ENCODE assay signal across 10 mouse cellular contexts in the genomic region with DNA sequence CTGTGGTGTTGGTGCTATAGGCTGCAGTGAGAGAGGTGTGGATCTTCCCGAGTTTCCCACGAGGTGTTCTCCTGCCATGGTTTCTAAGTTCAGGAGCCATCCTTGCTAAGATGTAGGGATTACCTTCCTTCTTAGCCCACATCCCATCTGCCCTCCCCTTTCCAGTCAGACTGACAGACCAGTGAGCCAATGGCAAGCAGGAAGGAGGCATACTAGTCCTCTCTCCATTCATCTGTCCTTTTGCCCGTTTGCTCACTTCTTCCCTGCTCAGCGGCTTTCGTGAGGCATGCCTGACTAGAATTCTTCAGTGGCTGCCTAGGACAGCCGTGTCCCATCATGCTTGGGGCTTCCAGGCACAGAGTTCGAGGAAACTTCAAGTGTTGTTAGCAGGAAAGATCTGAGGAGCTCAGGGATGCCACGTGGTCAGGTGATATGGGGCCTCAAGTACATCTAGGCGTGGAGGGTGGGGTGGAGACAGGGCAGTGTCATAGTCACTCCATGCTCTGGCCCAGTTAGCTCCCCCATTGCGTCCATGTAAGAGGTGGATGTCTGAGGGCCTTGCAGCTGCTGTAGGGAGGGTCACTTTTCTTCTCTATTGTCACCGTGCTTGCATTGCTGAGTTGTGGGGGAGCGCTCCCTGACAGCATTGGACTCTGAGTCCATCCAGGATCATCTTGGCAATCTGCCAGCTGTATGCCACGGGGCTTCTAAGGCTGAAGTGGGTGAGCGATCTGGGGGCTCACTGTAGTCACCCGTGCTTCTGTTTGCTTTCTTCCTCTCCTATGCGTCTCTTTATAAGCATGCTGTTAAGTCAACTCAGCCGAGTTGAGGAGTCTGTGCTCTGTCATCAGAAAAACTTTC. TPM values are rescaled to one million over a fixed set of nuclear protein-coding genes. Genes with fewer than 3 reads are reported as not detected.
DNase-seq lines count a peak whose midpoint lies in the region; ATAC-seq and TF ChIP-seq lines count a peak whose summit lies in the region.
"Had no signal": no experiment of that assay in that cellular context is flagged by ENCODE, and none has a peak within 500 bp of the region (broad histone marks: within the 10 kb centered on the region; RNA-seq: fewer than 3 reads in every experiment).

No protein-coding gene starts in this region.

- no peak overlapping the region for H3K27ac ChIP-seq in left cerebral cortex, adult 2 months
- no peak overlapping the region for H3K27ac ChIP-seq in hindbrain, embryonic 14.5 days
- H3K27ac ChIP-seq in liver, postnatal 0 days (ENCODE audit: low read depth) = no peak overlapping the region
- H3K27ac ChIP-seq: embryonic facial prominence, embryonic 15.5 days; liver, embryonic 15.5 days had no signal

- ATAC-seq in hindbrain, embryonic 14.5 days (ENCODE audit: low FRiP score) = peak; percentile 42; the same call in 1 of the 2 replicates
- peak; percentile 23; the same call in 1 of the 2 replicates for ATAC-seq in liver, postnatal 0 days

- no peaks in the 10 kb centered on the region for H3K27me3 ChIP-seq in hindbrain, embryonic 14.5 days (ENCODE audit: control insufficient read depth, insufficient read depth, low read length)
- no peaks in the 10 kb centered on the region for H3K27me3 ChIP-seq in liver, postnatal 0 days (ENCODE audit: insufficient read depth, low read length)
- H3K27me3 ChIP-seq: embryonic facial prominence, embryonic 15.5 days; liver, embryonic 15.5 days had no signal

- TF ChIP-seq CTCF in left cerebral cortex, adult 2 months (IDR thresholded peaks at IDR 0.05) = no peak
- TF ChIP-seq CTCF in liver, postnatal 0 days (IDR thresholded peaks at IDR 0.05; ENCODE audit: low read depth) = no peak

- H3K9me3 ChIP-seq in hindbrain, embryonic 14.5 days (ENCODE audit: control insufficient read depth, low read length) = no peaks in the 10 kb centered on the region
- H3K9me3 ChIP-seq in liver, postnatal 0 days (ENCODE audit: low read length) = no peaks in the 10 kb centered on the region
- H3K9me3 ChIP-seq: embryonic facial prominence, embryonic 15.5 days; liver, embryonic 15.5 days had no signal

- WGBS in hindbrain, embryonic 14.5 days = 61% methylated on average over 17 of the region's 17 CpGs
- WGBS in liver, postnatal 0 days (ENCODE audit: insufficient replicate concordance) = 55% methylated on average over 17 of the region's 17 CpGs

- H3K9ac ChIP-seq in hindbrain, embryonic 14.5 days = no peak overlapping the region
- no peak overlapping the region for H3K9ac ChIP-seq in liver, postnatal 0 days (replicated peaks)
- H3K9ac ChIP-seq: embryonic facial prominence, embryonic 15.5 days; liver, embryonic 15.5 days had no signal

- H3K36me3 ChIP-seq in hindbrain, embryonic 14.5 days (replicated peaks; ENCODE audit: control insufficient read depth, insufficient read depth) = no peaks in the 10 kb centered on the region
- H3K36me3 ChIP-seq in liver, postnatal 0 days (replicated peaks; ENCODE audit: insufficient read depth, low read length) = no peaks in the 10 kb centered on the region
- H3K36me3 ChIP-seq: embryonic facial prominence, embryonic 15.5 days; liver, embryonic 15.5 days had no signal

- peak; percentile 29 for DNase-seq in adrenal gland, postnatal 14 days
- no peak for DNase-seq in adrenal gland, adult 2 months
- DNase-seq in left cerebral cortex, postnatal 4 days = peak; percentile 25
- DNase-seq in left cerebral cortex, adult 2 months (ENCODE audit: extremely low spot score in 1 of 2, low spot score in 2 of 2) = no peak
- no peak for DNase-seq in hindbrain, embryonic 14.5 days (ENCODE audit: low spot score)
- DNase-seq in liver, postnatal 0 days = peak; percentile 31
- no peak for DNase-seq in layer of hippocampus, adult 9-10 months (ENCODE audit: low spot score)
- DNase-seq in thymus, adult 18-20 months = no peak

- no peak for TF ChIP-seq EP300 in liver, postnatal 0 days (IDR thresholded peaks at IDR 0.05; ENCODE audit: low read depth)

- intact Hi-C loops in left cerebral cortex, postnatal 4 days (cut with DNase I) = no loop called here
- intact Hi-C loops in left cerebral cortex, adult 2 months (cut with DNase I) = no loop called here

- H3K4me1 ChIP-seq in hindbrain, embryonic 14.5 days (replicated peaks; ENCODE audit: control insufficient read depth, insufficient read depth, low read length) = peaks cover 10% of the 10 kb centered on the region
- H3K4me1 ChIP-seq in liver, postnatal 0 days (ENCODE audit: insufficient read depth) = peaks cover 2% of the 10 kb centered on the region; the same call in 1 of the 2 replicates

- H3K4me2 ChIP-seq in hindbrain, embryonic 14.5 days (replicated peaks) = no peak overlapping the region
- no peak overlapping the region for H3K4me2 ChIP-seq in liver, postnatal 0 days (ENCODE audit: low read depth, low read length)
- H3K4me2 ChIP-seq: embryonic facial prominence, embryonic 15.5 days; liver, embryonic 15.5 days had no signal

- H3K4me3 ChIP-seq in left cerebral cortex, adult 2 months = no peak overlapping the region
- H3K4me3 ChIP-seq in hindbrain, embryonic 14.5 days (replicated peaks; ENCODE audit: low read length) = no peak overlapping the region
- no peak overlapping the region for H3K4me3 ChIP-seq in liver, postnatal 0 days (ENCODE audit: low read depth, low read length)
- H3K4me3 ChIP-seq: embryonic facial prominence, embryonic 15.5 days; liver, embryonic 15.5 days had no signal

RNA-seq across cellular contexts. Expression of gene Agap1, which starts 34.7 kb away (rescaled TPM):
- 56.2 and 57.6 TPM in 2 replicates for total RNA-seq in adrenal gland, postnatal 14 days (2021)
- 10 to 100 TPM; 46.2 to 61.6 TPM for total RNA-seq in adrenal gland, adult 2 months (2021)
- polyA plus RNA-seq in adrenal gland, adult 2 months (2012; rRNA removed) = 11.3 and 15.5 TPM in 2 replicates
- 100 to 1,000 TPM; 415 to 416 TPM for total RNA-seq in left cerebral cortex, postnatal 4 days (2021)
- total RNA-seq in left cerebral cortex, adult 2 months (2021) = 100 to 1,000 TPM; 270 to 281 TPM
- 72.2 and 81.2 TPM in 2 replicates for polyA plus RNA-seq in hindbrain, embryonic 14.5 days (2014; fragmentation: Nextera tagmentation; extraction: Ambion mirVana)
- 1.0 and 1.3 TPM in 2 replicates for polyA plus RNA-seq in liver, postnatal 0 days (2015; fragmentation: Nextera tagmentation; extraction: Ambion mirVana)

Comparison
In these comparisons a context has a peak if more than half of its experiments do, and no peak if none do; other contexts are left out.
1. DNase-seq: peak in adrenal gland, postnatal 14 days (single experiment), left cerebral cortex, postnatal 4 days (single experiment) and liver, postnatal 0 days (single experiment); none in adrenal gland, adult 2 months (single experiment), left cerebral cortex, adult 2 months (0 of 2), hindbrain, embryonic 14.5 days (single experiment), layer of hippocampus, adult 9-10 months (single experiment) and thymus, adult 18-20 months (0 of 2).